8 mouse cellular contexts compared by ENCODE assay signal in the genomic region with DNA sequence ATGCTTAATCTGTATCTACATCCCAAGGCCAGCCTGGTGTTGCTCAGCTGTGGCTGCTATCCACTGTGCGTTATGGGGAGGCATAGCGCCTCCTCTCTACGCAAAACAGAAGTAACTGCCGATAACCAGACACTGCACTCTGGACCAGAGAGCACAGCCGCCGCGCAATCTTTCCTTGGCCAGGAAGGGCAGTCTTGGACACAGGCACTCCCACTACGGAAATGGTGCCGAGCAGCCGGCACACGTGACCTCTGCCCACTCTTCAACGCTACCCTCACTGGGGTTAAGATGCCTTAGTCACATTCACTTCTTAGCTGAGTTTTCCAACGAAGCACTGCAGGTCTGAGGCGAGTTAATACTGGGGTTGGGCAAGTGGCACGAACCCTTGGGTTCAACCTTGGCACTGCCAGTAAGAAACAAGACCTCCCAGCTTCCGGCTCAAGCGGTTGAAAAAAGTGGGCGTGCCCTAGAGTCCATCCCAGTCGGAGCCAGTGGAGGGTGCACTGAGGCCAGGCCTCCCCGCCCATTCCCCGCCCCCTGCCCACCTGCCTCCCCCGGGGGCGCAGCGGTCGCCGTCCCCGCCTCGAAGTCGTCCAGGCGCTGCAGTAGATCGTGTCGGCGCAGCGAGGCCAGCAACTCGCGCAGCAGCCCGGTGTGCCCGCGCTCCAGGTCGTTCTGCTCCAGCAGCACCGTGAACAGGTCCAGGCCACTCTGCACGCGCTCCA. TPM values are rescaled to one million over a fixed set of nuclear protein-coding genes. Genes with fewer than 3 reads are reported as not detected.
DNase-seq lines count a peak whose midpoint lies in the region; ATAC-seq and TF ChIP-seq lines count a peak whose summit lies in the region.

No protein-coding gene starts in this region.

- intact Hi-C loops in heart, postnatal 36 days (cut with DNase I) = loop anchor here (2.0 to 5.0 kb wide), 4 partner anchors 29 to 363 kb away; a partner anchor contains a TSS

- peak overlapping the region; percentile 77 for H3K4me2 ChIP-seq in forebrain, embryonic 15.5 days (replicated peaks)
- H3K4me2 ChIP-seq in neural tube, embryonic 15.5 days = peak overlapping the region; percentile 87

- peak overlapping the region; percentile 93 for H3K9ac ChIP-seq in ES-E14 (ENCODE audit: insufficient read depth, low read depth, low read length, poor library complexity, severe bottlenecking)
- H3K9ac ChIP-seq in forebrain, embryonic 15.5 days (replicated peaks) = peak overlapping the region; percentile 71
- H3K9ac ChIP-seq in neural tube, embryonic 15.5 days (replicated peaks) = peak overlapping the region; percentile 60

- TF ChIP-seq CTCF in lung, adult 2 months (IDR thresholded peaks at IDR 0.05; ENCODE audit: insufficient read depth, low read length) = peak; percentile 54; the same call in 1 of the 2 replicates

- peak; percentile 77 for ATAC-seq in forebrain, embryonic 15.5 days (replicated peaks)
- ATAC-seq in neural tube, embryonic 15.5 days (ENCODE audit: low FRiP score) = peak; percentile 87

- peak; percentile 43 for DNase-seq in ES-E14 (ENCODE audit: low read depth, low spot score)
- DNase-seq in cerebellum, adult 11-12 months = peak; percentile 65
- DNase-seq in heart, postnatal 36 days = peak; percentile 74 to 87
- peak; percentile 34 to 43 for DNase-seq in layer of hippocampus, adult 18-20 months (ENCODE audit: low spot score in 2 of 2)
- DNase-seq in lung, adult 2 months = peak; percentile 89
- DNase-seq in thymus, adult 18-20 months = peak; percentile 78 to 85

- H3K27me3 ChIP-seq in forebrain, embryonic 15.5 days = no peaks in the 10 kb centered on the region
- H3K27me3 ChIP-seq in neural tube, embryonic 15.5 days (replicated peaks) = peaks cover 5% of the 10 kb centered on the region; the same call in 1 of the 2 replicates

- in situ Hi-C loops in ES-E14 (cut with MboI; ENCODE audit: low sequenced_read_pairs in 2 of 2, unreplicated experiment in 2 of 2) = loop anchor here (5.0 to 25.0 kb wide), 3 partner anchors 193 to 331 kb away; a partner anchor contains a TSS

- under 1% methylated on average over 43 of the region's 43 CpGs for WGBS in forebrain, embryonic 15.5 days
- under 1% methylated on average over 43 of the region's 43 CpGs for WGBS in lung, adult 2 months
- 1% methylated on average over 43 of the region's 43 CpGs for WGBS in neural tube, embryonic 15.5 days

- peak overlapping the region; percentile 76 to 85 for H3K4me3 ChIP-seq in ES-E14 (ENCODE audit: insufficient read depth in 1 of 2, low read depth in 1 of 2, low read length in 2 of 2, poor library complexity in 1 of 2, severe bottlenecking in 1 of 2)
- peak overlapping the region; percentile 60 for H3K4me3 ChIP-seq in forebrain, embryonic 15.5 days
- peak overlapping the region; percentile 98 for H3K4me3 ChIP-seq in lung, adult 2 months (replicated peaks; ENCODE audit: extremely low read depth, low read depth, low read length)
- H3K4me3 ChIP-seq in neural tube, embryonic 15.5 days (replicated peaks) = peak overlapping the region; percentile 72

- peaks cover 7% of the 10 kb centered on the region; the same call in 1 of the 2 replicates for H3K36me3 ChIP-seq in ES-E14 (ENCODE audit: control insufficient read depth, insufficient read depth, low read length, poor library complexity, severe bottlenecking)
- peaks cover 14% of the 10 kb centered on the region for H3K36me3 ChIP-seq in forebrain, embryonic 15.5 days
- H3K36me3 ChIP-seq in neural tube, embryonic 15.5 days = peaks cover 20% of the 10 kb centered on the region

- no peak for TF ChIP-seq POLR2A in lung, adult 2 months (IDR thresholded peaks at IDR 0.05; ENCODE audit: borderline replicate concordance, extremely low read depth, low read depth, low read length)

- no peaks in the 10 kb centered on the region for H3K4me1 ChIP-seq in ES-E14 (ENCODE audit: control insufficient read depth in 2 of 2, insufficient read depth in 2 of 2, low read length in 2 of 2, poor library complexity in 1 of 2)
- H3K4me1 ChIP-seq in forebrain, embryonic 15.5 days = peaks cover 22% of the 10 kb centered on the region
- peaks cover 2% of the 10 kb centered on the region; the same call in 1 of the 2 replicates for H3K4me1 ChIP-seq in lung, adult 2 months (ENCODE audit: control insufficient read depth, insufficient read depth, low read length)
- H3K4me1 ChIP-seq in neural tube, embryonic 15.5 days = peaks cover 23% of the 10 kb centered on the region

- peak overlapping the region; percentile 54 for H3K27ac ChIP-seq in ES-E14 (ENCODE audit: insufficient read depth, low read depth, low read length, poor library complexity, severe bottlenecking)
- peak overlapping the region; percentile 82 for H3K27ac ChIP-seq in forebrain, embryonic 15.5 days (replicated peaks)
- peak overlapping the region; percentile 89 for H3K27ac ChIP-seq in neural tube, embryonic 15.5 days (replicated peaks)

- H3K9me3 ChIP-seq in ES-E14 (ENCODE audit: control insufficient read depth, insufficient read depth, low read depth, low read length) = no peaks in the 10 kb centered on the region
- H3K9me3 ChIP-seq in forebrain, embryonic 15.5 days = no peaks in the 10 kb centered on the region
- no peaks in the 10 kb centered on the region for H3K9me3 ChIP-seq in neural tube, embryonic 15.5 days (replicated peaks)

TF ChIP-seq in ES-E14, 5 proteins besides CTCF, POLR2A, EP300 and RAD21:
- TF ChIP-seq ZC3H11A (IDR thresholded peaks at IDR 0.05; ENCODE audit: borderline replicate concordance, low read depth, low read length) = no peak
- TF ChIP-seq MAFK (IDR thresholded peaks at IDR 0.05; ENCODE audit: insufficient read depth, low read depth, low read length) = no peak
- no peak for TF ChIP-seq HCFC1 (IDR thresholded peaks at IDR 0.05; ENCODE audit: borderline replicate concordance, insufficient read depth, low read length)
- no peak for TF ChIP-seq ZNF384 (IDR thresholded peaks at IDR 0.05; ENCODE audit: low read depth, low read length)
- no peak for TF ChIP-seq CHD2 (IDR thresholded peaks at IDR 0.05; ENCODE audit: low read depth, low read length)

RNA-seq across cellular contexts. Expression of a gene that starts 0.5 kb away (rescaled TPM):
- 2.3 and 2.9 TPM in 2 replicates for total RNA-seq in ES-E14 (2012; rRNA removed)
- 5.4 and 5.7 TPM in 2 replicates for polyA plus RNA-seq in forebrain, embryonic 15.5 days (2015; fragmentation: Nextera tagmentation; extraction: Ambion mirVana)
- 1 to 10 TPM; 8.0 to 9.3 TPM for total RNA-seq in heart, postnatal 36 days (2021)
- 1 to 10 TPM; 2.0 TPM for total RNA-seq in layer of hippocampus, adult 18-20 months (2021)
- 9.2 and 11.6 TPM in 2 replicates for polyA plus RNA-seq in lung, adult 2 months (2012; rRNA removed)
- polyA plus RNA-seq in neural tube, embryonic 15.5 days (2015; fragmentation: Nextera tagmentation; extraction: Ambion mirVana) = 4.9 and 5.5 TPM in 2 replicates

RNA-seq across cellular contexts. Expression of a gene that starts 28.2 kb away (rescaled TPM):
- total RNA-seq in ES-E14 (2012; rRNA removed) = 55.1 and 55.7 TPM in 2 replicates
- polyA plus RNA-seq in forebrain, embryonic 15.5 days (2015; fragmentation: Nextera tagmentation; extraction: Ambion mirVana) = 30.9 and 31.0 TPM in 2 replicates
- 10 to 100 TPM; 39.3 TPM for total RNA-seq in heart, postnatal 36 days (2021)
- 10 to 100 TPM; 35.6 to 37.0 TPM for total RNA-seq in layer of hippocampus, adult 18-20 months (2021)
- polyA plus RNA-seq in lung, adult 2 months (2012; rRNA removed) = 30.5 and 40.9 TPM in 2 replicates
- polyA plus RNA-seq in neural tube, embryonic 15.5 days (2015; fragmentation: Nextera tagmentation; extraction: Ambion mirVana) = 22.3 and 25.6 TPM in 2 replicates

Comparison
In these comparisons a context has a peak if more than half of its experiments do, and no peak if none do; other contexts are left out.
1. Peak in every context shown above with its lines: DNase-seq, ATAC-seq, H3K4me3 ChIP-seq and H3K27ac ChIP-seq.
2. DNase-seq: peak in every context shown above with its lines; median percentile 89 in lung, adult 2 months; 82 in thymus, adult 18-20 months; 80 in heart, postnatal 36 days; 65 in cerebellum, adult 11-12 months; 43 in ES-E14; 38 in layer of hippocampus, adult 18-20 months.